Mouse (Mus musculus): ENCODE results near the gene Rab40c. TPM values are rescaled to one million over a fixed set of nuclear protein-coding genes. Genes with fewer than 3 reads are reported as not detected.

Gene Rab40c
- total RNA-seq, 1 experiment from 2014 or later: 17.1 TPM

- ATAC-seq (replicated peaks in 1 of 2; ENCODE audit: insufficient read depth in 1 of 2, low FRiP score in 2 of 2, low TSS enrichment in 1 of 2, low read depth in 1 of 2, poor library complexity in 2 of 2, severe bottlenecking in 2 of 2): no peak
Observed at GRCm38 (mm10) chr17:25916931-25917647, 2.4 kb downstream of the Rab40c start.

GRCm38 (mm10) chr17:25914295-25914694 is 5.2 kb downstream of the Rab40c start:
- no peak for ATAC-seq (replicated peaks in 1 of 2; ENCODE audit: insufficient read depth in 1 of 2, low FRiP score in 2 of 2, low TSS enrichment in 1 of 2, low read depth in 1 of 2, poor library complexity in 2 of 2, severe bottlenecking in 2 of 2)

- ATAC-seq (replicated peaks in 1 of 2; ENCODE audit: insufficient read depth in 1 of 2, low FRiP score in 2 of 2, low TSS enrichment in 1 of 2, low read depth in 1 of 2, poor library complexity in 2 of 2, severe bottlenecking in 2 of 2): no peak
Observed at GRCm38 (mm10) chr17:25913877-25914275, 5.7 kb downstream of the Rab40c start.

- no peak for ATAC-seq (replicated peaks in 1 of 2; ENCODE audit: insufficient read depth in 1 of 2, low FRiP score in 2 of 2, low TSS enrichment in 1 of 2, low read depth in 1 of 2, poor library complexity in 2 of 2, severe bottlenecking in 2 of 2)
Observed at GRCm38 (mm10) chr17:25913186-25913876, 6.2 kb downstream of the Rab40c start.

- ATAC-seq (replicated peaks in 1 of 2; ENCODE audit: insufficient read depth in 1 of 2, low FRiP score in 2 of 2, low TSS enrichment in 1 of 2, low read depth in 1 of 2, poor library complexity in 2 of 2, severe bottlenecking in 2 of 2): peak; percentile 56 to 65; a peak in 3 of 4 replicates
Observed at GRCm38 (mm10) chr17:25911816-25912215, 7.7 kb downstream of the Rab40c start.

GRCm38 (mm10) chr17:25907640-25908039 is 11.9 kb downstream of the Rab40c start:
- no peak for ATAC-seq (replicated peaks in 1 of 2; ENCODE audit: insufficient read depth in 1 of 2, low FRiP score in 2 of 2, low TSS enrichment in 1 of 2, low read depth in 1 of 2, poor library complexity in 2 of 2, severe bottlenecking in 2 of 2)

GRCm38 (mm10) chr17:25903061-25903460 is 16.5 kb downstream of the Rab40c start:
- ATAC-seq (replicated peaks in 1 of 2; ENCODE audit: insufficient read depth in 1 of 2, low FRiP score in 2 of 2, low TSS enrichment in 1 of 2, low read depth in 1 of 2, poor library complexity in 2 of 2, severe bottlenecking in 2 of 2): 0 out of 4 replicates have a peak, but pooled peaks of 1 of the 2 experiments have one; percentile 22

GRCm38 (mm10) chr17:25900193-25900592 is 19.3 kb downstream of the Rab40c start:
- ATAC-seq (replicated peaks in 1 of 2; ENCODE audit: insufficient read depth in 1 of 2, low FRiP score in 2 of 2, low TSS enrichment in 1 of 2, low read depth in 1 of 2, poor library complexity in 2 of 2, severe bottlenecking in 2 of 2): no peak

- no peak for ATAC-seq (replicated peaks in 1 of 2; ENCODE audit: insufficient read depth in 1 of 2, low FRiP score in 2 of 2, low TSS enrichment in 1 of 2, low read depth in 1 of 2, poor library complexity in 2 of 2, severe bottlenecking in 2 of 2)
Observed at GRCm38 (mm10) chr17:25895891-25896290, 23.6 kb downstream of the Rab40c start.

- no peak for ATAC-seq (replicated peaks in 1 of 2; ENCODE audit: insufficient read depth in 1 of 2, low FRiP score in 2 of 2, low TSS enrichment in 1 of 2, low read depth in 1 of 2, poor library complexity in 2 of 2, severe bottlenecking in 2 of 2)
Observed at GRCm38 (mm10) chr17:25895415-25895814, 24.1 kb downstream of the Rab40c start.

- ATAC-seq (replicated peaks in 1 of 2; ENCODE audit: insufficient read depth in 1 of 2, low FRiP score in 2 of 2, low TSS enrichment in 1 of 2, low read depth in 1 of 2, poor library complexity in 2 of 2, severe bottlenecking in 2 of 2): peak; percentile 86 to 91
Observed at GRCm38 (mm10) chr17:25893975-25894617, 25.4 kb downstream of the Rab40c start.

- ATAC-seq (replicated peaks in 1 of 2; ENCODE audit: insufficient read depth in 1 of 2, low FRiP score in 2 of 2, low TSS enrichment in 1 of 2, low read depth in 1 of 2, poor library complexity in 2 of 2, severe bottlenecking in 2 of 2): no peak
Observed at GRCm38 (mm10) chr17:25888837-25889236, 30.7 kb downstream of the Rab40c start.

- ATAC-seq (replicated peaks in 1 of 2; ENCODE audit: insufficient read depth in 1 of 2, low FRiP score in 2 of 2, low TSS enrichment in 1 of 2, low read depth in 1 of 2, poor library complexity in 2 of 2, severe bottlenecking in 2 of 2): no peak
Observed at GRCm38 (mm10) chr17:25887467-25887866, 32.1 kb downstream of the Rab40c start.

GRCm38 (mm10) chr17:25886806-25887205 is 32.7 kb downstream of the Rab40c start:
- no peak for ATAC-seq (replicated peaks in 1 of 2; ENCODE audit: insufficient read depth in 1 of 2, low FRiP score in 2 of 2, low TSS enrichment in 1 of 2, low read depth in 1 of 2, poor library complexity in 2 of 2, severe bottlenecking in 2 of 2)

GRCm38 (mm10) chr17:25885636-25886035 is 33.9 kb downstream of the Rab40c start:
- peak; percentile 35 to 44; a peak in 2 of 4 replicates for ATAC-seq (replicated peaks in 1 of 2; ENCODE audit: insufficient read depth in 1 of 2, low FRiP score in 2 of 2, low TSS enrichment in 1 of 2, low read depth in 1 of 2, poor library complexity in 2 of 2, severe bottlenecking in 2 of 2)

GRCm38 (mm10) chr17:25883824-25884223 is 35.7 kb downstream of the Rab40c start:
- ATAC-seq (replicated peaks in 1 of 2; ENCODE audit: insufficient read depth in 1 of 2, low FRiP score in 2 of 2, low TSS enrichment in 1 of 2, low read depth in 1 of 2, poor library complexity in 2 of 2, severe bottlenecking in 2 of 2): no peak

- ATAC-seq (replicated peaks in 1 of 2; ENCODE audit: insufficient read depth in 1 of 2, low FRiP score in 2 of 2, low TSS enrichment in 1 of 2, low read depth in 1 of 2, poor library complexity in 2 of 2, severe bottlenecking in 2 of 2): no peak
Observed at GRCm38 (mm10) chr17:25883268-25883667, 36.3 kb downstream of the Rab40c start.

- no peak for ATAC-seq (replicated peaks in 1 of 2; ENCODE audit: insufficient read depth in 1 of 2, low FRiP score in 2 of 2, low TSS enrichment in 1 of 2, low read depth in 1 of 2, poor library complexity in 2 of 2, severe bottlenecking in 2 of 2)
Observed at GRCm38 (mm10) chr17:25882306-25882705, 37.2 kb downstream of the Rab40c start.
